Mouse (Mus musculus) thymus, adult 18-20 months (tissue): ENCODE measurements around the gene B230217C12Rik.

ENCODE experiments used
- DNase-seq, 2 experiments: peaks; one replicate each; pipeline ENCODE4 v3.0.0; 2022; ENCODE audit warnings: mixed read lengths in 2 of 2

Gene B230217C12Rik

GRCm38 (mm10) chr11:97809235-97810121 lies 31.1 kb upstream of the B230217C12Rik start:
- no peak for DNase-seq

GRCm38 (mm10) chr11:97810356-97810755 lies 30.2 kb upstream of the B230217C12Rik start:
- DNase-seq, result peak in 1 of 2 experiments; percentile 49

DNA sequence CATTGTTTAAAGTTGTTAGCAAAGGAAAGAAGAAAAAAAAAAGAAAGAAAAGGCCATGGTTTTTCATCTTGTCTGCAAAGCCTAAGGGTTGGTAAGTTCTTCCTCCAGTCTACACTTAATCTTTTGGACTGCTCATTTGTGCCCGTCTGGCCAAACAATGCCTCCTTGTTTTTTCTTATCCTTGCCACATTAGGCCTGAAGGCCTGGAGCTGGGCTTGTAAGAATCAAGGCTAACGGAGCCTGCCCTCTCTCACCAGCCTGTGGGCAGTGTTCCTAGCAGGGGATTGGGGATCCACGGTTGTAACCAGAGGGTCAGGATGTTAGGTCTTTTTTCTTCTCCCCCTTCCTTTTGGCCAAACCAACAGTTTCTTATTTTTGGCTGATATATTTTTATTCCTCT lies 29.6 kb upstream of the B230217C12Rik start:
- DNase-seq, result no peak

GRCm38 (mm10) chr11:97811569-97812362 lies 28.8 kb upstream of the B230217C12Rik start:
- no peak for DNase-seq

- no peak for DNase-seq
Observed at GRCm38 (mm10) chr11:97812491-97812921, 28.1 kb upstream of the B230217C12Rik start.

DNA sequence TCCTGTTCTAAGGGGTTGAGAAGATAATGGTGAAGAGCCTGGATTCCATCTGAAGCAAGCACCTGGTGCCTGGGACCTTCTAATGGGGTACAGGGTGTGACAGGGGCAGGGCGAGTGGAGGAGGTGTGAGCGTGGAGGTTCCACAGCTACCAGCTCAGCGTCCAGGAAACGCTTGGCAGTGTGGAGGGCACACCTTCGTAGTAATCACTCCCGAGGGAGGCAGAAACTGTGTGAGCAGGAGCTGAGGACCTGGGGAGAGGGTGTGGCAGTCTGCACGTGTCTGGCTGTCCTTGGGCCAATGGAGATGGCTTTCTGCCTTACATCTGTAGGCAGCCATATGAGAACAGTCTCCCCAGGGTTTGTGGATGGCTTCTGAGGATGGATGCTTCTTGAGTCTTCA lies 27.5 kb upstream of the B230217C12Rik start:
- no peak for DNase-seq

DNA sequence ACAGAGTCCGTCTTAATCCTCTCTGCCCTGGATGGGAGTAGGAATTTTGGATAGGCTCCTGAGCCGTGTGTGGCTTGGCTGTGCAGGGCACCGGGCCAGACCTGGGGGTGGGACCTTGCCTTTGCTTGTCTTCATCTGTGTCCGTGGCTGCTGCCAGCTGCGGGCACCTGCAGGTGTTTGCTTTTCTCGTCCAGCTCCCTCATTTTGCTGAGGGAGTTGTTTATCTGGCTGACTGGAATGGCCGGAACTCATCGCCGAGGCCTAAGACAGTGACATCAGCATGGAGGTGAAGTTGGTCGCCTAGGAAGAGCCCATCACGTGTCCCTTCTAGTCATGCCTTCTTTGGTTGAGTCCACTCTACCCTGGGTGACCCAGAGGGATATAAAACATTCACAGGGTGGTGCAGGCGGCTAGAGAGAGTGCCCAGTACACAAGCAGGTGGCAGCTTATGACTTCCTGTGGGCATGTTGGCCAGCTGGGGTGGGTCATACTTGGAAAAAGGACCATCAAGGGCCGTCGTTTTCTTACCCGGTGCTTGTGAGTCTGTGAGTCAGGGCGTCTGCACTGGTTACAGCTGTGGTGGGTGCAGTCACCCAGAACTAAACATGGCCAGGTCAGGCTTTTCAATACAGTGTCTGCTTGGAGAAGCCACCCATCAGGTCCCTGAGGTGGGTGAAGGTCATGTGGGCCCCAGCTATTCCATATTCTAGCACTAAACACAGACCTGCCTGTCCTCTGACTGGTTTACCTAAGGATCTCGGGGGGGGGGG lies 26.6 kb upstream of the B230217C12Rik start:
- DNase-seq, result no peak

DNA sequence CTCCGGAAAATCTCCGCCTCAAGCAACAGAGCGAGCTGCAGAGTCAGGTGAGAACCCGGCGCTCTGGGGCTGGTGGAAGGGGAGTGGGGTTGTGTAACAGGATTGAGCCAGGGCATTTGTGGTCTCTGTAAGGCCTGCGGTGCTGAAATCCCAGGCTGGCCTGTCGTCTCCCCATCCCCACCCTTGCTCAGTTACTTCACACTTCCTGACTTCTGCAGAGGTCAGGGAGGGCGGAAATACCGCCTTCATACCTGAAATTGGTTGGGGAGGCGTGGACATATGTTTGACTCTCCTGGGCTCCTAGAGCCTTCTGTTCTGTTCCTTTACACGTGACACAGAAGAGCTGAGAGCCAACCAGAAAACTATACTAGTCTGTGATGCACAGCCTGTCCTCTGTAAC lies 24.8 kb upstream of the B230217C12Rik start:
- no peak for DNase-seq

DNA sequence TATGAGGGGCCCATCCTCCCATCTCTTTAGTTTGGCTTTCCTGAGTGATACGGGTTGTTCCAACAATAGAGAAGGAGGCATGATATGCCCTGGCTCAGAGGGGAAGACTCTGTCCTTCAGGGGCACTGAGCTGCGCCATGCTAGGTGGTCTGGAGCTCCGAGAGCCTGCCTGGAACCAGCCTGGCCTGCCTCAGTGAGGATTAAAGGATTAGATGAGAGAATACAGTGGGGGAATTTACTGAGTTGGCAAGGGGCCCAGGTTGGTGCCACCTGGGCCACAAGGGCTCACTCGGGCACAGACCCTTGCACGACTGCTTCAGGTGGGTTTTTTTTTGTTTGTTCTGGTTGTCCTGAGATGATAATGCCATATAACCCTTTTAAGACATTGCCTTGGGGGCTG lies 24.4 kb upstream of the B230217C12Rik start:
- DNase-seq, result no peak

GRCm38 (mm10) chr11:97816916-97817315 lies 23.7 kb upstream of the B230217C12Rik start:
- no peak for DNase-seq

- no peak for DNase-seq
Observed at GRCm38 (mm10) chr11:97817379-97817778, 23.2 kb upstream of the B230217C12Rik start.

DNA sequence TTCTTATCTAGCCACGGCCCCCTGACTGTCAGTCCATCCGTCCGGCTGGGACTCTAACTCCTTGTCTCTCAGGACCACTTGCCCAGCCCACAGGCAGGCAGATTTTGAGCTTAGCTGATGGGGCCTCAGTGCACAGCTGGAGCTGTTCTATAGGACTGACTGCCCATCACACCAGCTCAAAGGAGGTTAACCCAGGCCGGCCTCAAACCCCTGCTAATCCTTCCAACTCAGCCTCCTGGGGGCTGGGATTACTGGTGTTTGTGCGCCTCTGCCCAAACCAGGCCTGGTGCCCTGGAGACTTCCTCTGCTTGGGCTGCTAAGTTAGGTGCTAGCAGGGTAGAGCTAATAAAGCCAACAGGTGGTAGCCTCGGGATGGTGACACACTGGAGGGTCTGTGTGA lies 22.6 kb upstream of the B230217C12Rik start:
- no peak for DNase-seq

DNA sequence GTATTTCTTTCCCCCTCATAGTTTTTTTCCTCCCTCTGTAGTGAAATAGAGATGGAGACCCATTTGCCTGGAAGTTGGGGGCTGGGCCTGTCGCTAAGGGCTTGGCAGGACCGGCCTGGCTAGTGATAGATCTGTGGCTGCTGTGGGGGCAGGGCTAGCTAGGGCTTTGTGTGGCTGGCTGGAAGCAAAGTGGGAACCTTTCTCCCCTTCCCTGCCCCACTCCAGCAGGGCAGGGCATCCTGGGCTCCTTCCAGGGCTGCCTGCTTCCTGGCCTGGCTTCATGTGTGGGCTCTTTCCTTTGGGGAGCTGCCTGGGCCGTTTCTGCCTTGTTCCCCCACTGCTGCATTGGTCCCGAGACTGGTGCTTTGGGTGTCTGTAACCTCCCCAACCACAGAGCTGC lies 22.0 kb upstream of the B230217C12Rik start:
- DNase-seq, result no peak

- no peak for DNase-seq
Observed at GRCm38 (mm10) chr11:97819102-97819501, 21.5 kb upstream of the B230217C12Rik start.

DNA sequence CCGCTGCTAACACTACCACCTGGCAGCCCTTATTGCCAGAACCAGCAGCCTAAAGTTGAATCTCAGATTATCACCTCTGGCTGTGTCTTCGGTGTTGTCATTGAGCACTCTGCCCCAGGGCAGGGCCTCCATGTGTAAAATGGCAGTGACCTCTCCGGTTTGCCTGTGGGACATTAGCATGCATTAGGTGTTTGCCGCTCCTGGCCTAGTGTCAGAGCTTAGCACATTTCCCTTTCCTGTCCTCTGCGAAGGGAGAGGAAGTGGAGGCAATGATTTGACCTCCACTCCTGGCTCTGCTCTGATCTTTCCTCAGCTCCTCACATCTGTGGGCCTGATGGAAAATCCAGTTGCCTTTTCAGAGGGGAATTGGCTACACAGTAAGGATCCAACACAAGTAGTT lies 20.7 kb upstream of the B230217C12Rik start:
- no peak for DNase-seq

DNA sequence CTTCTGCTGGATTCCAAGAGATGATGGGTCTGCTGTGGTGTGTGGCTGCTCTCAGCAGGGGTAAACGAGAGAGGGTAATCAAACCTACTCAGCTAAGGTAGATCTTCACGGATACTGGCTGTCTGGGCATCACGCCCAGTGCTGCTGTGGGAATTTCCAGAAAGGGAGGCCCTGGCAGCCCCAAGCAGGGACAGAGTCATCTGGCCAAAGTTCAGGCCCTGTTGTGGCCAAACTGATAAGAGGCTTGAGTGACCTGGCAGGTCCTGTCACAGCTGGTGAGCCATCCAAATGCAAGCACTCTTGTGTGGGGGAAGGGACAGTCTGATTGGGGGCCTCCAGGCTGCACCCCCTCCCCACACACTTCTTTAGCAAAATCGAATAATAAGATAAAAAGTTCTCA lies 19.7 kb upstream of the B230217C12Rik start:
- DNase-seq, result no peak

GRCm38 (mm10) chr11:97821401-97822064 lies 19.0 kb upstream of the B230217C12Rik start:
- DNase-seq, result no peak

GRCm38 (mm10) chr11:97822840-97823603 lies 17.6 kb upstream of the B230217C12Rik start:
- no peak for DNase-seq

- no peak for DNase-seq
Observed at GRCm38 (mm10) chr11:97824168-97824567, 16.4 kb upstream of the B230217C12Rik start.

DNA sequence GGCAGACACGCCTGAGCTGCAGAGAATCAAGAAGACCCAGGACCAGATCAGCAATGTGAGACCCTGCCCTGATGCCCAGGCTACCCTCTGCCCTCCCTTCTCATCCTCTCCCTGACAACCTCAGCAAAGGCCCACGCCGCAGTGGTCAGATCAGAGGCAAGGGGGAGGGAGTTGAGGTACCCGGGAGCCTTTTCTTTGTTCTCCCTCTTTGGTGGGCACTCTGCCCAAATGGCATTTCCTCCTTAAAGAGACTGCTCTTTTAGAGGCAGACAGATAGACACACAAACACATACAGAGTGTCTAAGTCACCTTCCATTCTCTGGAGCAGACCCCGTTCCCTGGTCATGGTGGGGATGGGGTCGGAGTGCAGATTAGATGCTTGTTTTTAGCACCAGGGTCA lies 15.7 kb upstream of the B230217C12Rik start:
- DNase-seq, result peak in 1 of 2 experiments; percentile 36

GRCm38 (mm10) chr11:97825295-97825694 lies 15.3 kb upstream of the B230217C12Rik start:
- DNase-seq, result peak; percentile 74 to 83

GRCm38 (mm10) chr11:97825971-97826370 lies 14.6 kb upstream of the B230217C12Rik start:
- peak in 1 of 2 experiments; percentile 58 for DNase-seq
